Mouse (Mus musculus): ENCODE data around the gene Wnt4. TPM values are rescaled to one million over a fixed set of nuclear protein-coding genes. Genes with fewer than 3 reads are reported as not detected.
A peak's percentile ranks its signal among the peaks of the same experiment; 100 is the strongest.

Wnt4 gene
- polyA plus RNA-seq, 1 experiment from 2014 or later, result 8.7 TPM

DNA sequence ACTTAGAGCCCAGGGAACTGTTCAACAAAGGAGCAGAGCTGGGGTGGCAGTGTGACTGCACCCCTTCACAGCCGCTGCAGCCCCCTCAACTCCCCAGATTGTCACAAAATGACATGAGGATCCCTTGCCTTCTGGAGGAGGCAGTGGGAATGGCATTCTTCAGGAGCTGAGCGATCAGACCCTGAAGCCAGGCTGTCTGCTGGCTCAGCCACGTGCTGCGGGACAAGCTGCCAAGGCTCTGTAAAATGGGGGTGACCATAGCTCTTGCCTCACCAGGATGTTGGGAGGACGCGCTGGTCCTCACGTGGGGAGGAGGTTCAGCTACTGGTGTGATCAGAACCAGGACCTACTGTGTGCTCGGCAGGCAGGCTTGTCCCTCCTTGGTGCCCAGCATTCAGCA lies 17.7 kb downstream of the Wnt4 start:
- 0 out of 2 replicates have a peak, but pooled peaks cover 7% of the 10 kb centered on the region for H3K4me1 ChIP-seq (ENCODE audit: control insufficient read depth, insufficient read depth, low read length)

DNA sequence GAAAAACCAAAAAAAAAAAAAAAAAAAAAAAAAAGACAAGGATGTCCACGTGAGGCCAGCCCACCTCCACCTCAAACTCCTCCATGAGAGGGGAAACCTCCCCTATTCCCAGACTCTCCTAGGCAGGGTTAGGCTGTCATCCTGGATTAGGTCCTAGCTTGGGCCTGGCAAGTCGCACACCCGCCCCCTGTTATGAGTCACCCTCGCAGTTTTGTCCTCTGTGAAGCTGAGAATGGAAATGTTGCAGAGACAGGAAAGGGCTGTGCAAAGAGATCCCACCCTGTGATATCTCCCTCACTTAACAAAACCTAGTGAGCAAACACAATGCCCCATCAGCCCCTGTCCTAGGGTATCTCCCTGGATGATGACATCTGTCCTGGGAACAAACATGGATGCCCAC lies 20.3 kb downstream of the Wnt4 start:
- Histone ChIP-seq H3K4me1 (ENCODE audit: control insufficient read depth, insufficient read depth, low read length) (0 out of 2 replicates have a peak, but pooled peaks cover 7% of the 10 kb centered on the region), H3K9ac (ENCODE audit: low read length) (no peak overlapping the region), H3K27me3 (ENCODE audit: control insufficient read depth, insufficient read depth, low read length) (no peaks in the 10 kb centered on the region), H3K9me3 (replicated peaks; ENCODE audit: control insufficient read depth, low read length) (no peaks in the 10 kb centered on the region), H3K27ac (ENCODE audit: low read length) (no peak overlapping the region), H3K4me2 (ENCODE audit: low read depth, low read length) (no peak overlapping the region), H3K36me3 (ENCODE audit: control insufficient read depth, insufficient read depth, low read length) (no peaks in the 10 kb centered on the region), H3K4me3 (replicated peaks; ENCODE audit: low read length) (no peak overlapping the region)
- 74% methylated on average over 4 of the region's 4 CpGs for WGBS
- ATAC-seq (ENCODE audit: insufficient read depth, low FRiP score), result no peak

More for the DNA sequence above, 17.7 kb downstream of the Wnt4 start:
- Histone ChIP-seq H3K27ac (ENCODE audit: low read length) (no peak overlapping the region), H3K9ac (ENCODE audit: low read length) (no peak overlapping the region; the same call in 1 of the 2 replicates), H3K27me3 (ENCODE audit: control insufficient read depth, insufficient read depth, low read length) (no peaks in the 10 kb centered on the region), H3K36me3 (ENCODE audit: control insufficient read depth, insufficient read depth, low read length) (no peaks in the 10 kb centered on the region), H3K4me3 (replicated peaks; ENCODE audit: low read length) (no peak overlapping the region), H3K4me2 (ENCODE audit: low read depth, low read length) (no peak overlapping the region), H3K9me3 (replicated peaks; ENCODE audit: control insufficient read depth, low read length) (no peaks in the 10 kb centered on the region)
- 85% methylated on average over 8 of the region's 8 CpGs for WGBS
- no peak for ATAC-seq (ENCODE audit: insufficient read depth, low FRiP score)

DNA sequence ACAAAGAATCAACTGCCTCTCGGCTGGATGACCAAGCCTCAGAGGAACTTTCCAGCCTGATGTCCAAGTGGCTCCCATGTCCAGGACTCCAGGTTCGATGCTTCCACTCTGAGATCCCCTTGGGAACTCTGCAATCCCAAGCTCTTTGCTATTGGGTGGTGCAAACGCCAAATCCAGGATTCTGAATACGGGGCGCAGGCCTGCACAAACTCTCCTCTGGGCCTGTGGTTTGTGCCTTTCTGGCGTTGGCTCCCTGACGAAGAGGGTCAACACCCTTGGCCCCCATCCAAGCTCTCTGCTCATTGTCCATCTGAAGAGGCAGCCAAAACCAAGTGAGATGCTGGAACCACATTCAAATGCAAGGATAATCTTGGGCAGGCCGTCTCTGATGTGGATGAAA lies 21.1 kb downstream of the Wnt4 start:
- Histone ChIP-seq H3K36me3 (ENCODE audit: control insufficient read depth, insufficient read depth, low read length) (no peaks in the 10 kb centered on the region), H3K27ac (ENCODE audit: low read length) (no peak overlapping the region; the same call in 1 of the 2 replicates), H3K27me3 (ENCODE audit: control insufficient read depth, insufficient read depth, low read length) (no peaks in the 10 kb centered on the region), H3K9ac (ENCODE audit: low read length) (no peak overlapping the region; the same call in 1 of the 2 replicates), H3K9me3 (replicated peaks; ENCODE audit: control insufficient read depth, low read length) (no peaks in the 10 kb centered on the region), H3K4me1 (ENCODE audit: control insufficient read depth, insufficient read depth, low read length) (0 out of 2 replicates have a peak, but pooled peaks cover 7% of the 10 kb centered on the region), H3K4me2 (ENCODE audit: low read depth, low read length) (no peak overlapping the region), H3K4me3 (replicated peaks; ENCODE audit: low read length) (no peak overlapping the region)
- WGBS, result 68% methylated on average over 8 of the region's 8 CpGs
- ATAC-seq (ENCODE audit: insufficient read depth, low FRiP score), result no peak

DNA sequence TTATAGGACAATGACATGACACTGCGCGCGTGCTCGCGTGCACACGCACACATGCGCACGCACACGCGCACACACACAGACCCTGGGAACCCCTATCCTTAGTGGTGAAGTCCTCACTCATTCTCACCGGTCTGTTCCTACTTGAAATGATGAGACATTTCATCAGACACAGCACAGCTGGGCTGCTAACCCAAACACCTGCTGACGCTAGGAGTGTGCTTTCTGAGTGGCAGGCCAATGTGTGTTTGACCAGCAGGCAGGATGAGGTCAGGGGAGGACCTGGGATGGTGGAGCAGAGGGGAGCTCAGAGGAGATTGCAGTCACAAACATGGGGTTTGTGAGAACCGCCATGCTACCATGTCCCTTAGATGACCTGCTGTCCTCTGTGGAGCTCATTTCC lies 22.9 kb downstream of the Wnt4 start:
- no peaks in the 10 kb centered on the region for H3K27me3 ChIP-seq (ENCODE audit: control insufficient read depth, insufficient read depth, low read length)
- H3K4me3 ChIP-seq (replicated peaks; ENCODE audit: low read length), result no peak overlapping the region
- WGBS, result 86% methylated on average over 13 of the region's 13 CpGs
- no peak overlapping the region for H3K9ac ChIP-seq (ENCODE audit: low read length)
- no peak overlapping the region for H3K27ac ChIP-seq (ENCODE audit: low read length)
- H3K9me3 ChIP-seq (replicated peaks; ENCODE audit: control insufficient read depth, low read length), result no peaks in the 10 kb centered on the region
- H3K4me1 ChIP-seq (ENCODE audit: control insufficient read depth, insufficient read depth, low read length), result 0 out of 2 replicates have a peak, but pooled peaks cover 7% of the 10 kb centered on the region
- no peak for ATAC-seq (ENCODE audit: insufficient read depth, low FRiP score)
- H3K36me3 ChIP-seq (ENCODE audit: control insufficient read depth, insufficient read depth, low read length), result no peaks in the 10 kb centered on the region
- H3K4me2 ChIP-seq (ENCODE audit: low read depth, low read length), result no peak overlapping the region

DNA sequence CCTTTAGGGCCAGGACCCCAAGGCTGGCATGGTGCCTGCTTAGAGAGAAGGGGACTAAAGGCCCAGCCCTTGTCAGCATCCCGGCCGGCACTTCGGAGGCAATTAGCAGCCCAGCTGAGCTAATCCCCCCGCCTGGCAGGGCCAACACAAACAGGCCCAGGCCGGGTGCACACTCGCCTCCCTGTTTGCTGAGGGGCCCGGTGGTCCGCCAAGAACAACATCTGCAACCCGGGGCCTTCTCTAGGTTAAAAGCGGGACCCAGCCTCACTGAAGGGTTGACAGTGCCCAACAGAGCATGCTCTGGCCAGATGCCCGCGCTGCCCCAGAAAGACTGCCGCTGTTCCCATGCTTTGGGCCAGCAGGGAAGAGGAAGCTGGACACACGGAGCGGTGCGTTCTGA lies 24.3 kb downstream of the Wnt4 start:
- H3K9ac ChIP-seq (ENCODE audit: low read length), result no peak overlapping the region
- H3K4me3 ChIP-seq (replicated peaks; ENCODE audit: low read length), result no peak overlapping the region
- 0 out of 2 replicates have a peak, but pooled peaks cover 7% of the 10 kb centered on the region for H3K4me1 ChIP-seq (ENCODE audit: control insufficient read depth, insufficient read depth, low read length)
- H3K27me3 ChIP-seq (ENCODE audit: control insufficient read depth, insufficient read depth, low read length), result no peaks in the 10 kb centered on the region
- H3K9me3 ChIP-seq (replicated peaks; ENCODE audit: control insufficient read depth, low read length), result no peaks in the 10 kb centered on the region
- H3K36me3 ChIP-seq (ENCODE audit: control insufficient read depth, insufficient read depth, low read length), result no peaks in the 10 kb centered on the region
- 63% methylated on average over 16 of the region's 16 CpGs for WGBS
- H3K27ac ChIP-seq (ENCODE audit: low read length), result no peak overlapping the region; the same call in 1 of the 2 replicates
- H3K4me2 ChIP-seq (ENCODE audit: low read depth, low read length), result no peak overlapping the region
- no peak for ATAC-seq (ENCODE audit: insufficient read depth, low FRiP score)

GRCm38 (mm10) chr4:137304106-137304505 lies 26.8 kb downstream of the Wnt4 start:
- no peaks in the 10 kb centered on the region for H3K9me3 ChIP-seq (replicated peaks; ENCODE audit: control insufficient read depth, low read length)
- H3K4me1 ChIP-seq (ENCODE audit: control insufficient read depth, insufficient read depth, low read length), result peaks cover 15% of the 10 kb centered on the region; the same call in 1 of the 2 replicates
- WGBS, result 85% methylated on average over 7 of the region's 7 CpGs

DNA sequence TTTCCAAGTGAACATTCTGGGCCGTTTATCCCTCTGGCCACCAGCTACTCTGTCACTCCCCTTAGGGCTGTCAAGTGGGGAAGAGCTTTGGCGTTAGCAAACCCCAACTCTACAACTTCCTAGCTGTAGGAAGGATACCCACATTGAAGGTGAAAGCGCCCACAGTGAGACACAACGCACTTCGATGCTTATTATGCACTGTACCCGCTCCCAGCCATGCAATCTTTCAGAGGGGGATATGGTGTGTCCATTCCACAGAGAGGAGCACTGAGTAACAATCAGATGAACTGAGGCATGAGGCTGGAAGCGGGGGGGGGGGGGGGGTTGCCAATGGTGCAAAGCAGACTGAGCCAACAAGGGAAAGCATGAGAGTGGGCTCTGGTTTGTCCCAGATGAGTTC lies 27.8 kb downstream of the Wnt4 start:
- Histone ChIP-seq H3K27me3 (ENCODE audit: control insufficient read depth, insufficient read depth, low read length) (no peaks in the 10 kb centered on the region), H3K4me3 (replicated peaks; ENCODE audit: low read length) (no peak overlapping the region), H3K9ac (ENCODE audit: low read length) (no peak overlapping the region), H3K36me3 (ENCODE audit: control insufficient read depth, insufficient read depth, low read length) (no peaks in the 10 kb centered on the region), H3K4me1 (ENCODE audit: control insufficient read depth, insufficient read depth, low read length) (peaks cover 15% of the 10 kb centered on the region; the same call in 1 of the 2 replicates), H3K9me3 (replicated peaks; ENCODE audit: control insufficient read depth, low read length) (no peaks in the 10 kb centered on the region), H3K4me2 (ENCODE audit: low read depth, low read length) (no peak overlapping the region), H3K27ac (ENCODE audit: low read length) (no peak overlapping the region)
- ATAC-seq (ENCODE audit: insufficient read depth, low FRiP score), result no peak
- WGBS, result 79% methylated on average over 6 of the region's 7 CpGs

More at GRCm38 (mm10) chr4:137304106-137304505, 26.8 kb downstream of the Wnt4 start:
- Histone ChIP-seq H3K4me3 (replicated peaks; ENCODE audit: low read length) (no peak overlapping the region), H3K4me2 (ENCODE audit: low read depth, low read length) (no peak overlapping the region), H3K27ac (ENCODE audit: low read length) (no peak overlapping the region), H3K27me3 (ENCODE audit: control insufficient read depth, insufficient read depth, low read length) (no peaks in the 10 kb centered on the region), H3K9ac (ENCODE audit: low read length) (no peak overlapping the region), H3K36me3 (ENCODE audit: control insufficient read depth, insufficient read depth, low read length) (no peaks in the 10 kb centered on the region)
- ATAC-seq (ENCODE audit: insufficient read depth, low FRiP score), result no peak

- 56% methylated on average over 13 of the region's 13 CpGs for WGBS
- Histone ChIP-seq H3K27ac (ENCODE audit: low read length) (peak overlapping the region; percentile 67), H3K4me1 (ENCODE audit: control insufficient read depth, insufficient read depth, low read length) (peaks cover 15% of the 10 kb centered on the region; the same call in 1 of the 2 replicates), H3K36me3 (ENCODE audit: control insufficient read depth, insufficient read depth, low read length) (no peaks in the 10 kb centered on the region), H3K4me2 (ENCODE audit: low read depth, low read length) (no peak overlapping the region), H3K4me3 (replicated peaks; ENCODE audit: low read length) (no peak overlapping the region), H3K9ac (ENCODE audit: low read length) (0 out of 2 replicates have a peak overlapping the region, but pooled peaks have one; percentile 5), H3K9me3 (replicated peaks; ENCODE audit: control insufficient read depth, low read length) (no peaks in the 10 kb centered on the region), H3K27me3 (ENCODE audit: control insufficient read depth, insufficient read depth, low read length) (no peaks in the 10 kb centered on the region)
- peak; percentile 38; the same call in 1 of the 2 replicates for ATAC-seq (ENCODE audit: insufficient read depth, low FRiP score)
These were observed 28.7 kb downstream of the Wnt4 start for GRCm38 (mm10) chr4:137305831-137306576.

DNA sequence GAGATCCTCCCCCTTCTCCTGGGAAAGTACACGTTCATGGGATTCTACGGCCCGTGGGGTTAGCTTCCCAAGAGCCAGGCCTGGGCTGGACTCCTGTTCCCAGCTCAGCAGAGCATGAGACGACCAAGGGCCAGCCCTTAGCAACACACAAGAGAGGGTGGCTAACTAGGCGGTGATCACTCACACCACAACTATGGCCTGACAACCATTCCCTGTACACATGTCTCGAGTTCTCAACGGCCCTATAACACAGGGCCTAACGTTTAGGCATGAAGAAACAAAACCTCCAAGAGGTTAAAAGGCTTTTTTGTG lies 29.2 kb downstream of the Wnt4 start:
- WGBS, result 39% methylated on average over 8 of the region's 8 CpGs

More for the DNA sequence above, 29.2 kb downstream of the Wnt4 start:
- H3K36me3 ChIP-seq (ENCODE audit: control insufficient read depth, insufficient read depth, low read length), result no peaks in the 10 kb centered on the region
- no peak overlapping the region for H3K4me3 ChIP-seq (replicated peaks; ENCODE audit: low read length)
- no peaks in the 10 kb centered on the region for H3K27me3 ChIP-seq (ENCODE audit: control insufficient read depth, insufficient read depth, low read length)
- H3K27ac ChIP-seq (ENCODE audit: low read length), result peak overlapping the region; percentile 67
- H3K4me1 ChIP-seq (ENCODE audit: control insufficient read depth, insufficient read depth, low read length), result peaks cover 15% of the 10 kb centered on the region; the same call in 1 of the 2 replicates
- no peaks in the 10 kb centered on the region for H3K9me3 ChIP-seq (replicated peaks; ENCODE audit: control insufficient read depth, low read length)
- no peak for ATAC-seq (ENCODE audit: insufficient read depth, low FRiP score)
- no peak overlapping the region for H3K4me2 ChIP-seq (ENCODE audit: low read depth, low read length)
- 0 out of 2 replicates have a peak overlapping the region, but pooled peaks have one; percentile 4 for H3K9ac ChIP-seq (ENCODE audit: low read length)
